Mouse (Mus musculus): ENCODE data around the gene Gpd1.

GRCm38 (mm10) chr15:99767467-99767866 is 50.2 kb downstream of the Gpd1 start:
- TF ChIP-seq TCF12 (IDR thresholded peaks at IDR 0.05; ENCODE audit: insufficient read depth, poor library complexity, severe bottlenecking), result no peak
- no peak for TF ChIP-seq USF1 (IDR thresholded peaks at IDR 0.05; ENCODE audit: low read depth)
- no peak for TF ChIP-seq CEBPB (IDR thresholded peaks at IDR 0.05; ENCODE audit: insufficient read depth, poor library complexity, severe bottlenecking)
- TF ChIP-seq POLR2A (IDR thresholded peaks at IDR 0.05; ENCODE audit: insufficient read length, low read depth), result no peak
- TF ChIP-seq POLR2AphosphoS2 (IDR thresholded peaks at IDR 0.05; ENCODE audit: insufficient read length, low read depth), result no peak
- TF ChIP-seq REST (IDR thresholded peaks at IDR 0.05; ENCODE audit: insufficient read depth, insufficient read length), result no peak
- no peak for TF ChIP-seq MYOD1 (IDR thresholded peaks at IDR 0.05; ENCODE audit: control insufficient read depth in 1 of 3, insufficient read length in 2 of 3, low read depth in 2 of 3)
- TF ChIP-seq E2F4 (IDR thresholded peaks at IDR 0.05; ENCODE audit: insufficient read depth), result no peak
- TF ChIP-seq SRF (IDR thresholded peaks at IDR 0.05; ENCODE audit: control insufficient read depth, insufficient read length, low read depth), result no peak
- TF ChIP-seq MAX (IDR thresholded peaks at IDR 0.05; ENCODE audit: low read depth), result no peak

Measured in myocyte (in vitro differentiated cells).